Mouse (Mus musculus) CH12.LX (cell line): ENCODE results near the gene Taar7e. TPM values are rescaled to one million over a fixed set of nuclear protein-coding genes. Genes with fewer than 3 reads are reported as not detected.

Experiments
- polyA plus RNA-seq: library from polyadenylated mRNA; unstranded; fragments of >175 nt; gene quantifications from 2 replicates; pipeline ENCODE4 v1.2.1, GENCODE M21; 2012; ENCODE audit warnings: low read depth; ENCODE audit not compliant: insufficient read length
- total RNA-seq, 2 experiments: library from RNA; depleted of rRNA; stranded (reverse); fragments of 300-350 nt in 1 of 2; fragments of >200 nt in 1 of 2; gene quantifications; 2 replicates each; pipeline ENCODE4 v1.2.3; 2012 to 2014

Gene Taar7e
- total and polyA plus RNA-seq, 3 experiments: not detected

Other genes with a start within 250 kb of the Taar7e start
- gene Slc18b1, start 240.6 kb upstream of the Taar7e start, total RNA-seq (2012; rRNA removed): not detected in 2 replicates
- gene Slc18b1, start 240.6 kb upstream of the Taar7e start, total RNA-seq (2014; rRNA removed): not detected in 2 replicates
- 0.18 TPM in 1 of 2 replicates, not detected in the other for gene Slc18b1, start 240.6 kb upstream of the Taar7e start, polyA plus RNA-seq
- not detected in 2 replicates for gene Vnn3, start 186.2 kb upstream of the Taar7e start, total RNA-seq (2012; rRNA removed)
- gene Vnn3, start 186.2 kb upstream of the Taar7e start, total RNA-seq (2014; rRNA removed): not detected in 2 replicates
- not detected in 2 replicates for gene Vnn3, start 186.2 kb upstream of the Taar7e start, polyA plus RNA-seq
- gene Vnn1, start 142.9 kb upstream of the Taar7e start, total RNA-seq (2012; rRNA removed): not detected in 2 replicates
- not detected in 2 replicates for gene Vnn1, start 142.9 kb upstream of the Taar7e start, total RNA-seq (2014; rRNA removed)
- not detected in 2 replicates for gene Vnn1, start 142.9 kb upstream of the Taar7e start, polyA plus RNA-seq
- not detected in 2 replicates for gene Taar1, start 117.3 kb upstream of the Taar7e start, total RNA-seq (2012; rRNA removed)
- gene Taar1, start 117.3 kb upstream of the Taar7e start, total RNA-seq (2014; rRNA removed): not detected in 2 replicates
- gene Taar1, start 117.3 kb upstream of the Taar7e start, polyA plus RNA-seq: not detected in 2 replicates
- gene Taar2, start 99.0 kb upstream of the Taar7e start, total RNA-seq (2012; rRNA removed): not detected in 2 replicates
- not detected in 2 replicates for gene Taar2, start 99.0 kb upstream of the Taar7e start, total RNA-seq (2014; rRNA removed)
- gene Taar2, start 99.0 kb upstream of the Taar7e start, polyA plus RNA-seq: not detected in 2 replicates
- not detected in 2 replicates for gene Taar3, start 88.1 kb upstream of the Taar7e start, total RNA-seq (2012; rRNA removed)
- not detected in 2 replicates for gene Taar3, start 88.1 kb upstream of the Taar7e start, total RNA-seq (2014; rRNA removed)
- gene Taar3, start 88.1 kb upstream of the Taar7e start, polyA plus RNA-seq: not detected in 2 replicates
- not detected in 2 replicates for gene Taar4, start 77.1 kb upstream of the Taar7e start, total RNA-seq (2012; rRNA removed)
- gene Taar4, start 77.1 kb upstream of the Taar7e start, total RNA-seq (2014; rRNA removed): not detected in 2 replicates
- gene Taar4, start 77.1 kb upstream of the Taar7e start, polyA plus RNA-seq: not detected in 2 replicates
- gene Taar5, start 66.9 kb upstream of the Taar7e start, total RNA-seq (2012; rRNA removed): not detected in 2 replicates
- gene Taar5, start 66.9 kb upstream of the Taar7e start, total RNA-seq (2014; rRNA removed): not detected in 2 replicates
- not detected in 2 replicates for gene Taar5, start 66.9 kb upstream of the Taar7e start, polyA plus RNA-seq
- gene Taar6, start 52.0 kb upstream of the Taar7e start, total RNA-seq (2012; rRNA removed): not detected in 2 replicates
- gene Taar6, start 52.0 kb upstream of the Taar7e start, total RNA-seq (2014; rRNA removed): not detected in 2 replicates
- gene Taar6, start 52.0 kb upstream of the Taar7e start, polyA plus RNA-seq: not detected in 2 replicates
- not detected in 2 replicates for gene Taar7a, start 44.1 kb upstream of the Taar7e start, total RNA-seq (2012; rRNA removed)
- gene Taar7a, start 44.1 kb upstream of the Taar7e start, total RNA-seq (2014; rRNA removed): not detected in 2 replicates
- not detected in 2 replicates for gene Taar7a, start 44.1 kb upstream of the Taar7e start, polyA plus RNA-seq
- gene Taar7b, start 37.7 kb upstream of the Taar7e start, total RNA-seq (2012; rRNA removed): not detected in 2 replicates
- gene Taar7b, start 37.7 kb upstream of the Taar7e start, total RNA-seq (2014; rRNA removed): not detected in 2 replicates
- not detected in 2 replicates for gene Taar7b, start 37.7 kb upstream of the Taar7e start, polyA plus RNA-seq
- not detected in 2 replicates for gene Taar7d, start 10.4 kb upstream of the Taar7e start, total RNA-seq (2012; rRNA removed)
- not detected in 2 replicates for gene Taar7d, start 10.4 kb upstream of the Taar7e start, total RNA-seq (2014; rRNA removed)
- not detected in 2 replicates for gene Taar7d, start 10.4 kb upstream of the Taar7e start, polyA plus RNA-seq
- not detected in 2 replicates for gene Taar7f, start 11.9 kb downstream of the Taar7e start, total RNA-seq (2012; rRNA removed)
- gene Taar7f, start 11.9 kb downstream of the Taar7e start, total RNA-seq (2014; rRNA removed): not detected in 2 replicates
- gene Taar7f, start 11.9 kb downstream of the Taar7e start, polyA plus RNA-seq: not detected in 2 replicates
- gene Taar8a, start 38.9 kb downstream of the Taar7e start, total RNA-seq (2012; rRNA removed): not detected in 2 replicates
- gene Taar8a, start 38.9 kb downstream of the Taar7e start, total RNA-seq (2014; rRNA removed): not detected in 2 replicates
- gene Taar8a, start 38.9 kb downstream of the Taar7e start, polyA plus RNA-seq: not detected in 2 replicates
- gene Taar8b, start 54.7 kb downstream of the Taar7e start, total RNA-seq (2012; rRNA removed): not detected in 2 replicates
- not detected in 2 replicates for gene Taar8b, start 54.7 kb downstream of the Taar7e start, total RNA-seq (2014; rRNA removed)
- not detected in 2 replicates for gene Taar8b, start 54.7 kb downstream of the Taar7e start, polyA plus RNA-seq
- gene Taar8c, start 64.3 kb downstream of the Taar7e start, total RNA-seq (2012; rRNA removed): not detected in 2 replicates
- gene Taar8c, start 64.3 kb downstream of the Taar7e start, total RNA-seq (2014; rRNA removed): not detected in 2 replicates
- gene Taar8c, start 64.3 kb downstream of the Taar7e start, polyA plus RNA-seq: not detected in 2 replicates
- gene Taar9, start 71.9 kb downstream of the Taar7e start, total RNA-seq (2012; rRNA removed): not detected in 2 replicates
- not detected in 2 replicates for gene Taar9, start 71.9 kb downstream of the Taar7e start, total RNA-seq (2014; rRNA removed)
- not detected in 2 replicates for gene Taar9, start 71.9 kb downstream of the Taar7e start, polyA plus RNA-seq
- 92.8 and 117 TPM in 2 replicates for gene Stx7, start 111.7 kb downstream of the Taar7e start, total RNA-seq (2012; rRNA removed)
- 176 and 194 TPM in 2 replicates for gene Stx7, start 111.7 kb downstream of the Taar7e start, total RNA-seq (2014; rRNA removed)
- 102 TPM in 2 replicates for gene Stx7, start 111.7 kb downstream of the Taar7e start, polyA plus RNA-seq
- not detected in 2 replicates for gene Moxd1, start 185.9 kb downstream of the Taar7e start, total RNA-seq (2012; rRNA removed)
- not detected in 2 replicates for gene Moxd1, start 185.9 kb downstream of the Taar7e start, total RNA-seq (2014; rRNA removed)
- not detected in 2 replicates for gene Moxd1, start 185.9 kb downstream of the Taar7e start, polyA plus RNA-seq